Mouse (Mus musculus) G1E (cell line): ENCODE measurements around the gene Gm28048. TPM values are rescaled to one million over a fixed set of nuclear protein-coding genes. Genes with fewer than 3 reads are reported as not detected.
A peak's percentile ranks its signal among the peaks of the same experiment; 100 is the strongest.

Experiments used
- ATAC-seq: 2 replicates; pipeline ENCODE4 v1.8.0; 2016; ENCODE audit warnings: mild to moderate bottlenecking; ENCODE audit not compliant: insufficient number of reproducible peaks, poor library complexity, low FRiP score, severe bottlenecking; ENCODE audit errors: extremely low read depth
- DNase-seq: peaks from one replicate; pipeline ENCODE4 v3.0.0; 2012; ENCODE audit warnings: low spot score
- H3K27me3 ChIP-seq: 2 replicates; pipeline ENCODE4 v1.6.1; 2012; ENCODE audit warnings: mild to moderate bottlenecking, low read length, inconsistent platforms; ENCODE audit not compliant: insufficient read depth
- H3K36me3 ChIP-seq: replicated peaks from 2 replicates; pipeline ENCODE3; 2012; ENCODE audit warnings: mild to moderate bottlenecking, inconsistent platforms
- H3K4me1 ChIP-seq: 2 replicates; pipeline ENCODE4 v1.6.1; 2012; ENCODE audit warnings: low read depth, low read length, inconsistent platforms, mixed read lengths; ENCODE audit not compliant: insufficient read depth
- H3K4me3 ChIP-seq: 2 replicates; pipeline ENCODE4 v1.5.1; 2012; ENCODE audit warnings: low read depth, mild to moderate bottlenecking, inconsistent platforms, low read length, moderate library complexity, mixed read lengths
- H3K9me3 ChIP-seq: replicated peaks from 2 replicates; pipeline ENCODE4 v1.6.1; 2012; ENCODE audit warnings: inconsistent platforms
- CTCF ChIP-seq: IDR thresholded peaks from 2 replicates; pipeline ENCODE4 v1.5.1; 2012; ENCODE audit warnings: low read depth, low read length, inconsistent platforms, mixed read lengths
- GATA1 ChIP-seq: IDR thresholded peaks from 2 replicates; pipeline ENCODE4 v1.6.1; 2012; ENCODE audit warnings: borderline replicate concordance, low read length, inconsistent platforms, mixed read lengths
- GATA2 ChIP-seq: IDR thresholded peaks from 2 replicates; pipeline ENCODE4 v1.6.1; 2012; ENCODE audit warnings: low read depth, low read length, inconsistent platforms, borderline replicate concordance
- POLR2AphosphoS5 ChIP-seq: IDR thresholded peaks from 2 replicates; pipeline ENCODE4 v1.6.1; 2012; ENCODE audit warnings: low read depth, low read length, inconsistent platforms; ENCODE audit not compliant: insufficient replicate concordance
- TAL1 ChIP-seq: conservative IDR thresholded peaks from 2 replicates; pipeline ENCODE4 v1.6.1; 2012; ENCODE audit warnings: low read depth, low read length, inconsistent platforms, mixed read lengths
- polyA plus RNA-seq: library from polyadenylated mRNA; stranded (reverse); fragments of >175 nt; gene quantifications from 2 replicates; pipeline ENCODE4 v1.2.3, GENCODE M21; 2012
- total RNA-seq, 2 experiments: library from RNA; stranded (forward) in 1 of 2; stranded (reverse) in 1 of 2; fragments of 200-1000 nt in 1 of 2; fragments of >200 nt in 1 of 2; fragmentation: Nextera tagmentation in 1 of 2; gene quantifications; 2 replicates each; pipeline ENCODE4 v1.2.3; 2014 to 2017

Gene Gm28048
- total and polyA plus RNA-seq, 3 experiments: 30.9 to 37.9 TPM; not detected in 1

DNA sequence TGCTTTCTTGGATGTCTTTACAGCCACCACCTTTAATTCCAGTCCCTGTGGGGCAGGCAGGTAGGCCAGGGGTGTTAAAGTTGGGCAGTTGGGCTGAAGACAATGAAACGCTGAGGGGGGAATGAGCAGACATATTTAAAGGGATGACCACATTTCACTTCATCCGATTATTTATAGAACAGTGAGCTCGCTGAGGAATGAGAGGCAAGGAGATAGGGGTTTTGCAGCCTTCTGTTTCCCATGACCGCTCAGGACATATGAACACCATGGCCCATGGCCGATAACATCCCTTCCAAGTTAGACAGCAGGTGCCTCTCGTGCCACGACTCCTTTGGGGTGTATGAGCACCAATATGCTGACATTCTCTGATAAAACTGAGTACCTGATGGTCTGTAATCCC lies 70.1 kb downstream of the Gm28048 start:
- ATAC-seq: no peak
- Histone ChIP-seq H3K4me1 (peaks cover 11% of the 10 kb centered on the region), H3K9me3 (no peaks in the 10 kb centered on the region), H3K27me3 (no peaks in the 10 kb centered on the region), H3K36me3 (peaks cover 21% of the 10 kb centered on the region), H3K4me3 (no peak overlapping the region)
- no peak for TF ChIP-seq TAL1
- TF ChIP-seq CTCF: no peak
- TF ChIP-seq GATA1: no peak
- no peak for TF ChIP-seq POLR2AphosphoS5
- TF ChIP-seq GATA2: no peak
- no peak for DNase-seq

DNA sequence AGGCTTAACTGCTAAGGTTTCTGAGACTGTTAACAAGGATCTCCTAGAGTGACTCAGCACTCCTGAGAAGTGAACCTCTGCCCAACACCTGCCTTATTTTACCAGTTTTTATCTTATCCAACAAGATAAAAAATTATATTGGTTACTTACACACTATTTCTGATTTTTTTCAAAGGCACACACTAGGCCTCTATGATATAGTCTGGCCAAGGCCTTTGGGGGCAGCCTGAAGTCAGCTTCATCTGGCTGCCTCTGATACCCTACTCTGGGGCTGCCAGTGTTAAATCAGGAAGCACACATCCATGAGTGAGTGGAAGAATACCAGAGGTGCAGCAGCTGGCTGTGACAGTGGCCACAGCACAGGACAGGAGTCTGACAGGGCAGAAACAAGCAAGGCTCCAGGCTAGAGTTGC lies 75.4 kb downstream of the Gm28048 start:
- H3K9me3 ChIP-seq: peaks cover 7% of the 10 kb centered on the region; the same call in 1 of the 2 replicates
- peak; percentile 57 for ATAC-seq
- peaks cover 14% of the 10 kb centered on the region for H3K4me1 ChIP-seq
- peaks cover 9% of the 10 kb centered on the region for H3K36me3 ChIP-seq
- H3K27me3 ChIP-seq: no peaks in the 10 kb centered on the region
- TF ChIP-seq CTCF: no peak
- no peak for TF ChIP-seq TAL1
- no peak for TF ChIP-seq GATA1
- no peak for TF ChIP-seq GATA2
- TF ChIP-seq POLR2AphosphoS5: no peak
- H3K4me3 ChIP-seq: no peak overlapping the region; the same call in 1 of the 2 replicates
- DNase-seq: no peak

DNA sequence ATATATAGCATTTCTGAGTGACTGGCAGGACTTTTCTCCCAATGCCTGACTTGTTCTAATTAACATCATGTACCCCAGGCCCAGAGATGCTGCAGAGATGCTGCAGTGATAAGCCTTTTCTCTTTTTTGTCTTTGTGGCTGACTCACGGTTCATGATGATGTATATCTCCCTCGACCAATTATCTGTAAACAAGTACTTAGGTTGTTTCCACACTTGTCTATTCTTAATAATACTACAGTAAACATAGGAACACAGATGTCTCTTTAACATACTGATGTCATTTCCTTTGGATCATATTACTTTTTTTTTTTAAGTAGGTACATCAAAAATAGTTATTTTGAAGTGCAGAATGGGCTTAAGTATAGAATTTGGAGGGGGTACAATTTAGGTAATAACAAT lies 79.0 kb downstream of the Gm28048 start:
- ATAC-seq: no peak

DNA sequence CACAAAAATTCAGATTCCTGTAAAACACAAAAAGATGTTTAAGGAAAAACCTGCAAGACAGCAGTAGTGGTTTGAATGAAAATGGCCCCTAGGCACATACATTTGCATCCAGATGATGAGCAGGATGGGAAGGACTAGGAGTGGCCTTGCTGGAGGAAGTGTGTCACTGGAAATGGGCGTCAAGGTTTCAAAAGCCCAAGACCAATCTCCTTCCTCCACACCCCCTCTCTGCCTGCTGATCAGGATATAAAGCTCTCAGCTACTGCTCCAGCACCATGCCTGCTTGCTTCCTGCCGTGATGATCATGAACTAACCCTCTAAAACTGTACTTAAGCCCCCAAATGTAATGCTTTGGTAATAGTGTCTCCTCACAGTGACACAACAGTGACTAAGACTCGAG lies 81.8 kb downstream of the Gm28048 start:
- TF ChIP-seq GATA1: no peak
- no peak for TF ChIP-seq CTCF
- TF ChIP-seq TAL1: no peak
- no peak for TF ChIP-seq GATA2
- TF ChIP-seq POLR2AphosphoS5: no peak
- no peak for ATAC-seq
- Histone ChIP-seq H3K9me3 (peaks cover 7% of the 10 kb centered on the region; the same call in 1 of the 2 replicates), H3K36me3 (peaks cover 30% of the 10 kb centered on the region), H3K4me1 (no peaks in the 10 kb centered on the region), H3K4me3 (no peak overlapping the region), H3K27me3 (no peaks in the 10 kb centered on the region)
- DNase-seq: no peak

More for the DNA sequence above, 79.0 kb downstream of the Gm28048 start:
- no peak overlapping the region for H3K4me3 ChIP-seq
- peaks cover 27% of the 10 kb centered on the region for H3K36me3 ChIP-seq
- H3K27me3 ChIP-seq: no peaks in the 10 kb centered on the region
- TF ChIP-seq GATA1 (no peak), POLR2AphosphoS5 (no peak), CTCF (no peak), GATA2 (no peak), TAL1 (no peak)
- H3K4me1 ChIP-seq: peaks cover 14% of the 10 kb centered on the region
- peaks cover 7% of the 10 kb centered on the region; the same call in 1 of the 2 replicates for H3K9me3 ChIP-seq
- no peak for DNase-seq

DNA sequence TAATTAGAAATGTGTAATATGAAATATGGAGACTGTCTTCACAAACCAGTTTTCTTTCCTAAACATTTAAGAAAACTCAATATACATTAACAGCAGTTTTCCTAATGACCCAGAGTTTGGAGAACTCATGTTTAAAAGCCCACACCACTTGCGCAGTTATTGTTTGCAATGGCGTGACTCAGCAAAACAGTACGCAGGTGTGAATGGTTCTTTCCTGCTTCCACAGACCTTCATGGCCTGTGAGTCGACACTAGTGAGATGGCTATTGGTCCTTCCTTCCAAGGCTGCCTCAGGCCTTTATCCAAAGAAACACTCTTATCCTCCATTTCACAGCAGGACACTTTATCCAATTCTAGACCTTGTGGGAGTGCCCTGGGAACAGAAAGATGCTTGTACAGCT lies 84.2 kb downstream of the Gm28048 start:
- no peaks in the 10 kb centered on the region for H3K9me3 ChIP-seq
- peaks cover 4% of the 10 kb centered on the region; the same call in 1 of the 2 replicates for H3K27me3 ChIP-seq
- peaks cover 26% of the 10 kb centered on the region for H3K36me3 ChIP-seq
- H3K4me1 ChIP-seq: no peaks in the 10 kb centered on the region
- no peak overlapping the region for H3K4me3 ChIP-seq
- no peak for TF ChIP-seq POLR2AphosphoS5
- ATAC-seq: no peak
- DNase-seq: no peak

DNA sequence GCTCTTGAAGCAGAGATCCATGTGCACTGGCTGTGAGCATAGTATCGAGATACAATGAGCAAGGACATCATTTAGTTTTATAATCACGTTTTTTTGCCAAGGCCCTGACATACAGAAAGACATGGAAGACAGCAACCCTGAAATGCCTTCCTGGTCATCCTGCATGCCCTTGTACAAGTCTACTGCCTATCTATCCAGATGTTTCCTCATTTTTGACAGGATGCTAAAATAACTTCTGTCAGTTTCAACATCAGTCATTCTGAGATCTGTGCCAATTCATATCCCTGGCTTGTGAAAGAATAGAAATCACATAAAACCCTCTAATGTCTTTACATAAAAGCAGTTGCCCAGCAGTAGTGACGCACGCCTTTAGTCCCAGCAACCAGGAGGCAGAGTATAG lies 84.8 kb downstream of the Gm28048 start:
- no peaks in the 10 kb centered on the region for H3K4me1 ChIP-seq
- TF ChIP-seq GATA1 (no peak), POLR2AphosphoS5 (no peak), TAL1 (no peak), CTCF (no peak), GATA2 (no peak)
- H3K27me3 ChIP-seq: peaks cover 7% of the 10 kb centered on the region
- no peaks in the 10 kb centered on the region for H3K9me3 ChIP-seq
- no peak overlapping the region for H3K4me3 ChIP-seq
- peaks cover 24% of the 10 kb centered on the region for H3K36me3 ChIP-seq
- DNase-seq (no peak), ATAC-seq (no peak)

DNA sequence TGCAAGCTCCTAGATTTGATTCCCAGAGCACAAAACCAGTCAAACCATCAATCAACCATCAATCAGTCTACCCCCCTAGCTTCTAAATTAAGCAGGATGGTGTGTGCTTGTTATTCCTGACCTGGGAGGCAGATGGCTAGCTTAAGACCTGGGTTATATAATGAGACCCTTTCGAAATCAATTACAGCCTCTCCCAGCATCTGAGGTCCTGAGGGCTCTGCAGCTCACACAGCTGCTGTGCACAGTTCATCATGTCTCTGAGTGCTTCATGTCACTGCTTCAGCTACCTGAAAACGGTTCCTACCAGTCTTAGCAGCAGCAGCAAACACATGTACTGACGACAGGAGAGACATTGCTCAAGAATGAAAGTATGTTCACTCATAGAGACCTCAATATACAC lies 88.8 kb downstream of the Gm28048 start:
- no peak for TF ChIP-seq CTCF
- Histone ChIP-seq H3K27me3 (peaks cover 28% of the 10 kb centered on the region), H3K36me3 (peaks cover 3% of the 10 kb centered on the region), H3K4me1 (peaks cover 4% of the 10 kb centered on the region), H3K9me3 (no peaks in the 10 kb centered on the region), H3K4me3 (no peak overlapping the region)
- no peak for ATAC-seq
- DNase-seq: no peak
